Mouse (Mus musculus) liver, embryonic 14.5 days (tissue): ENCODE measurements around the gene Spag9.

Experiments
- CTCF ChIP-seq: IDR thresholded peaks from 2 replicates; pipeline ENCODE4 v1.5.1; 2016; ENCODE audit warnings: antibody characterized with exemption, low read depth, control low read depth
- EP300 ChIP-seq: IDR thresholded peaks from 2 replicates; pipeline ENCODE4 v1.6.1; 2016; ENCODE audit warnings: antibody characterized with exemption, low read depth

GRCm38 (mm10) chr11:94122341-94123030, 126.6 kb downstream of the Spag9 start:
- TF ChIP-seq EP300: no peak
- no peak for TF ChIP-seq CTCF
